Mouse (Mus musculus): ENCODE data around the gene Akt3. TPM values are rescaled to one million over a fixed set of nuclear protein-coding genes. Genes with fewer than 3 reads are reported as not detected.

Akt3 gene
- polyA plus RNA-seq, 1 experiment from 2014 or later, result 0.37 TPM

GRCm38 (mm10) chr1:177007405-177007804 lies 250.6 kb downstream of the Akt3 start:
- no peaks in the 10 kb centered on the region for H3K9me3 ChIP-seq (replicated peaks; ENCODE audit: control insufficient read depth, low read length)
- H3K27ac ChIP-seq (ENCODE audit: low read length), result no peak overlapping the region
- H3K27me3 ChIP-seq (ENCODE audit: control insufficient read depth, insufficient read depth, low read depth, low read length), result no peaks in the 10 kb centered on the region
- no peak overlapping the region for H3K4me3 ChIP-seq (ENCODE audit: low read depth, low read length)
- 72% methylated on average over 3 of the region's 3 CpGs for WGBS (ENCODE audit: insufficient replicate concordance)
- H3K4me2 ChIP-seq (ENCODE audit: low read depth, low read length), result no peak overlapping the region
- ATAC-seq (ENCODE audit: low read depth), result no peak
- no peak overlapping the region for H3K9ac ChIP-seq (ENCODE audit: low read depth, low read length)
- H3K36me3 ChIP-seq (ENCODE audit: control insufficient read depth, insufficient read depth), result no peaks in the 10 kb centered on the region
- H3K4me1 ChIP-seq (ENCODE audit: control insufficient read depth, low read depth, low read length), result no peaks in the 10 kb centered on the region

- no peak overlapping the region for H3K9ac ChIP-seq (ENCODE audit: low read depth, low read length)
- H3K4me3 ChIP-seq (ENCODE audit: low read depth, low read length), result no peak overlapping the region
- H3K9me3 ChIP-seq (replicated peaks; ENCODE audit: control insufficient read depth, low read length), result no peaks in the 10 kb centered on the region
- H3K27me3 ChIP-seq (ENCODE audit: control insufficient read depth, insufficient read depth, low read depth, low read length), result no peaks in the 10 kb centered on the region
- H3K27ac ChIP-seq (ENCODE audit: low read length), result no peak overlapping the region
- H3K4me1 ChIP-seq (ENCODE audit: control insufficient read depth, low read depth, low read length), result no peaks in the 10 kb centered on the region
- no peaks in the 10 kb centered on the region for H3K36me3 ChIP-seq (ENCODE audit: control insufficient read depth, insufficient read depth)
- ATAC-seq (ENCODE audit: low read depth), result no peak
- WGBS (ENCODE audit: insufficient replicate concordance), result 70% methylated on average over 4 of the region's 4 CpGs
- H3K4me2 ChIP-seq (ENCODE audit: low read depth, low read length), result no peak overlapping the region
These were observed 253.8 kb downstream of the Akt3 start for GRCm38 (mm10) chr1:177004041-177004741.

GRCm38 (mm10) chr1:177002951-177003350 lies 255.1 kb downstream of the Akt3 start:
- no peak for ATAC-seq (ENCODE audit: low read depth)
- H3K4me2 ChIP-seq (ENCODE audit: low read depth, low read length), result no peak overlapping the region
- H3K27me3 ChIP-seq (ENCODE audit: control insufficient read depth, insufficient read depth, low read depth, low read length), result no peaks in the 10 kb centered on the region
- no peak overlapping the region for H3K4me3 ChIP-seq (ENCODE audit: low read depth, low read length)
- 59% methylated on average over 6 of the region's 6 CpGs for WGBS (ENCODE audit: insufficient replicate concordance)
- no peaks in the 10 kb centered on the region for H3K4me1 ChIP-seq (ENCODE audit: control insufficient read depth, low read depth, low read length)
- H3K27ac ChIP-seq (ENCODE audit: low read length), result no peak overlapping the region
- no peaks in the 10 kb centered on the region for H3K9me3 ChIP-seq (replicated peaks; ENCODE audit: control insufficient read depth, low read length)
- H3K9ac ChIP-seq (ENCODE audit: low read depth, low read length), result no peak overlapping the region
- H3K36me3 ChIP-seq (ENCODE audit: control insufficient read depth, insufficient read depth), result no peaks in the 10 kb centered on the region

- H3K4me1 ChIP-seq (ENCODE audit: control insufficient read depth, low read depth, low read length), result peaks cover 2% of the 10 kb centered on the region; the same call in 1 of the 2 replicates
- no peaks in the 10 kb centered on the region for H3K27me3 ChIP-seq (ENCODE audit: control insufficient read depth, insufficient read depth, low read depth, low read length)
- no peak overlapping the region for H3K9ac ChIP-seq (ENCODE audit: low read depth, low read length)
- H3K9me3 ChIP-seq (replicated peaks; ENCODE audit: control insufficient read depth, low read length), result no peaks in the 10 kb centered on the region
- no peak overlapping the region for H3K4me3 ChIP-seq (ENCODE audit: low read depth, low read length)
- WGBS (ENCODE audit: insufficient replicate concordance), result 58% methylated on average over 6 of the region's 6 CpGs
- H3K36me3 ChIP-seq (ENCODE audit: control insufficient read depth, insufficient read depth), result no peaks in the 10 kb centered on the region
- no peak overlapping the region for H3K27ac ChIP-seq (ENCODE audit: low read length)
- H3K4me2 ChIP-seq (ENCODE audit: low read depth, low read length), result no peak overlapping the region
- no peak for ATAC-seq (ENCODE audit: low read depth)
These were observed 259.0 kb downstream of the Akt3 start for GRCm38 (mm10) chr1:176999011-176999410.

- Histone ChIP-seq H3K27ac (ENCODE audit: low read length) (no peak overlapping the region), H3K4me2 (ENCODE audit: low read depth, low read length) (no peak overlapping the region), H3K27me3 (ENCODE audit: control insufficient read depth, insufficient read depth, low read depth, low read length) (no peaks in the 10 kb centered on the region), H3K9ac (ENCODE audit: low read depth, low read length) (no peak overlapping the region), H3K4me1 (ENCODE audit: control insufficient read depth, low read depth, low read length) (peaks cover 5% of the 10 kb centered on the region; the same call in 1 of the 2 replicates), H3K4me3 (ENCODE audit: low read depth, low read length) (0 out of 2 replicates have a peak overlapping the region, but pooled peaks have one; percentile 13), H3K36me3 (ENCODE audit: control insufficient read depth, insufficient read depth) (no peaks in the 10 kb centered on the region), H3K9me3 (replicated peaks; ENCODE audit: control insufficient read depth, low read length) (no peaks in the 10 kb centered on the region)
- ATAC-seq (ENCODE audit: low read depth), result no peak
- WGBS (ENCODE audit: insufficient replicate concordance), result 70% methylated on average over 33 of the region's 33 CpGs
These were observed 260.0 kb downstream of the Akt3 start for GRCm38 (mm10) chr1:176997711-176998689.

- Histone ChIP-seq H3K4me2 (ENCODE audit: low read depth, low read length) (peak overlapping the region; percentile 38; the same call in 1 of the 2 replicates), H3K36me3 (ENCODE audit: control insufficient read depth, insufficient read depth) (no peaks in the 10 kb centered on the region), H3K9me3 (replicated peaks; ENCODE audit: control insufficient read depth, low read length) (no peaks in the 10 kb centered on the region), H3K27me3 (ENCODE audit: control insufficient read depth, insufficient read depth, low read depth, low read length) (no peaks in the 10 kb centered on the region), H3K4me3 (ENCODE audit: low read depth, low read length) (no peak overlapping the region), H3K27ac (ENCODE audit: low read length) (no peak overlapping the region), H3K4me1 (ENCODE audit: control insufficient read depth, low read depth, low read length) (peaks cover 5% of the 10 kb centered on the region; the same call in 1 of the 2 replicates), H3K9ac (ENCODE audit: low read depth, low read length) (no peak overlapping the region)
- WGBS (ENCODE audit: insufficient replicate concordance), result 62% methylated on average over 6 of the region's 6 CpGs
- no peak for ATAC-seq (ENCODE audit: low read depth)
These were observed 260.7 kb downstream of the Akt3 start for GRCm38 (mm10) chr1:176997254-176997653.

- Histone ChIP-seq H3K4me2 (ENCODE audit: low read depth, low read length) (peak overlapping the region; percentile 38), H3K9ac (ENCODE audit: low read depth, low read length) (no peak overlapping the region), H3K36me3 (ENCODE audit: control insufficient read depth, insufficient read depth) (no peaks in the 10 kb centered on the region), H3K27ac (ENCODE audit: low read length) (no peak overlapping the region), H3K4me1 (ENCODE audit: control insufficient read depth, low read depth, low read length) (peaks cover 5% of the 10 kb centered on the region; the same call in 1 of the 2 replicates), H3K4me3 (ENCODE audit: low read depth, low read length) (no peak overlapping the region), H3K9me3 (replicated peaks; ENCODE audit: control insufficient read depth, low read length) (no peaks in the 10 kb centered on the region), H3K27me3 (ENCODE audit: control insufficient read depth, insufficient read depth, low read depth, low read length) (no peaks in the 10 kb centered on the region)
- WGBS (ENCODE audit: insufficient replicate concordance), result 16% methylated on average over 16 of the region's 16 CpGs
- ATAC-seq (ENCODE audit: low read depth), result no peak
These were observed 261.3 kb downstream of the Akt3 start for GRCm38 (mm10) chr1:176996630-176997201.

- Histone ChIP-seq H3K36me3 (ENCODE audit: control insufficient read depth, insufficient read depth) (no peaks in the 10 kb centered on the region), H3K4me1 (ENCODE audit: control insufficient read depth, low read depth, low read length) (peaks cover 5% of the 10 kb centered on the region; the same call in 1 of the 2 replicates), H3K27me3 (ENCODE audit: control insufficient read depth, insufficient read depth, low read depth, low read length) (no peaks in the 10 kb centered on the region), H3K9me3 (replicated peaks; ENCODE audit: control insufficient read depth, low read length) (no peaks in the 10 kb centered on the region), H3K27ac (ENCODE audit: low read length) (no peak overlapping the region), H3K4me2 (ENCODE audit: low read depth, low read length) (no peak overlapping the region), H3K4me3 (ENCODE audit: low read depth, low read length) (no peak overlapping the region), H3K9ac (ENCODE audit: low read depth, low read length) (no peak overlapping the region)
- no peak for ATAC-seq (ENCODE audit: low read depth)
- 68% methylated on average over 3 of the region's 3 CpGs for WGBS (ENCODE audit: insufficient replicate concordance)
These were observed 261.8 kb downstream of the Akt3 start for GRCm38 (mm10) chr1:176996166-176996565.
